Mouse (Mus musculus) hindbrain, embryonic 11.5 days (tissue): ENCODE data around the gene Myh7. TPM values are rescaled to one million over a fixed set of nuclear protein-coding genes. Genes with fewer than 3 reads are reported as not detected.
"Not testable (repeated sequence)": the region's sequence is repeated elsewhere in the genome, so short reads cannot be mapped to it uniquely, and the experiment has no call there.

Experiments used
- ATAC-seq: fragments of 200-750 bp; cut with Nextera tagmentation; 2 replicates; pipeline ENCODE4 v1.8.0; 2017; ENCODE audit warnings: mild to moderate bottlenecking, moderate TSS enrichment, moderate library complexity; ENCODE audit not compliant: low FRiP score
- DNase-seq: peaks from one replicate; pipeline ENCODE4 v3.0.0-alpha.2; 2015; ENCODE audit warnings: low spot score
- H3K27ac ChIP-seq: fragments of 300-500 bp; sonication (generic); 2 replicates; pipeline ENCODE4 v1.5.1; 2014; ENCODE audit warnings: mild to moderate bottlenecking, low read depth, low read length
- H3K27me3 ChIP-seq: fragments of 300-500 bp; sonication (generic); 2 replicates; pipeline ENCODE4 v1.6.1; 2014; ENCODE audit warnings: mild to moderate bottlenecking, low read length, moderate library complexity, mixed read lengths; ENCODE audit not compliant: control insufficient read depth, insufficient read depth
- H3K36me3 ChIP-seq: fragments of 300-500 bp; sonication (generic); 2 replicates; pipeline ENCODE4 v1.6.1; 2014; ENCODE audit warnings: mild to moderate bottlenecking, low read length, moderate library complexity, mixed read lengths; ENCODE audit not compliant: control insufficient read depth, insufficient read depth
- H3K4me1 ChIP-seq: fragments of 300-500 bp; sonication (generic); replicated peaks from 2 replicates; pipeline ENCODE4 v1.6.1; 2014; ENCODE audit warnings: low read length, mixed read lengths; ENCODE audit not compliant: control insufficient read depth, insufficient read depth
- H3K4me2 ChIP-seq: fragments of 300-500 bp; sonication (generic); replicated peaks from 2 replicates; pipeline ENCODE4 v1.6.1; 2014; ENCODE audit warnings: mild to moderate bottlenecking, low read depth, low read length
- H3K4me3 ChIP-seq: fragments of 300-500 bp; sonication (generic); 2 replicates; pipeline ENCODE4 v1.5.1; 2014; ENCODE audit warnings: low read depth, low read length
- H3K9ac ChIP-seq: fragments of 300-500 bp; sonication (generic); 2 replicates; pipeline ENCODE4 v1.6.1; 2014; ENCODE audit warnings: low read depth, low read length
- H3K9me3 ChIP-seq: fragments of 300-500 bp; sonication (generic); 2 replicates; pipeline ENCODE4 v1.6.1; 2016; ENCODE audit warnings: low read length; ENCODE audit not compliant: control insufficient read depth
- WGBS: fragments of 180-500 bp; shearing (Covaris S2); extraction: QIAGEN DNeasy Blood & Tissue Kit; methylation state at CpG from one replicate; pipeline ENCODE4 v1.1.7; 2014; 5-methylcytosine and 5-hydroxymethylcytosine counted together
- polyA plus RNA-seq: library from polyadenylated mRNA; unstranded; fragments of >200 nt; fragmentation: Nextera tagmentation; extraction: Ambion mirVana; gene quantifications from 2 replicates; pipeline ENCODE4 v1.2.1, GENCODE M21; 2014

The Myh7 gene
- polyA plus RNA-seq, 1 experiment from 2014 or later: 1.8 TPM

- not testable (repeated sequence) for DNase-seq, H3K27me3 ChIP-seq, H3K9me3 ChIP-seq, H3K4me2 ChIP-seq, H3K27ac ChIP-seq, H3K36me3 ChIP-seq, H3K4me3 ChIP-seq, H3K9ac ChIP-seq, ATAC-seq, H3K4me1 ChIP-seq
- WGBS: 83% methylated on average over 8 of the region's 11 CpGs
These were observed 47.4 kb downstream of the Myh7 start for GRCm38 (mm10) chr14:54947008-54947407.

GRCm38 (mm10) chr14:54945975-54946704, 48.3 kb downstream of the Myh7 start:
- H3K9ac ChIP-seq: no peak overlapping the region
- H3K4me2 ChIP-seq: no peak overlapping the region
- no peak for DNase-seq
- H3K9me3 ChIP-seq: no peaks in the 10 kb centered on the region
- no peaks in the 10 kb centered on the region for H3K36me3 ChIP-seq
- no peak for ATAC-seq
- no peaks in the 10 kb centered on the region for H3K4me1 ChIP-seq
- no peak overlapping the region for H3K4me3 ChIP-seq
- WGBS: 84% methylated on average over 19 of the region's 19 CpGs
- no peaks in the 10 kb centered on the region for H3K27me3 ChIP-seq
- H3K27ac ChIP-seq: no peak overlapping the region

GRCm38 (mm10) chr14:54944939-54945338, 49.5 kb downstream of the Myh7 start:
- H3K4me2 ChIP-seq: no peak overlapping the region
- ATAC-seq (no peak), DNase-seq (no peak)
- H3K4me3 ChIP-seq: no peak overlapping the region
- WGBS: 67% methylated on average over 2 of the region's 2 CpGs
- H3K4me1 ChIP-seq: no peaks in the 10 kb centered on the region
- no peaks in the 10 kb centered on the region for H3K9me3 ChIP-seq
- H3K27me3 ChIP-seq: no peaks in the 10 kb centered on the region
- no peaks in the 10 kb centered on the region for H3K36me3 ChIP-seq
- H3K27ac ChIP-seq: no peak overlapping the region
- H3K9ac ChIP-seq: no peak overlapping the region

DNA sequence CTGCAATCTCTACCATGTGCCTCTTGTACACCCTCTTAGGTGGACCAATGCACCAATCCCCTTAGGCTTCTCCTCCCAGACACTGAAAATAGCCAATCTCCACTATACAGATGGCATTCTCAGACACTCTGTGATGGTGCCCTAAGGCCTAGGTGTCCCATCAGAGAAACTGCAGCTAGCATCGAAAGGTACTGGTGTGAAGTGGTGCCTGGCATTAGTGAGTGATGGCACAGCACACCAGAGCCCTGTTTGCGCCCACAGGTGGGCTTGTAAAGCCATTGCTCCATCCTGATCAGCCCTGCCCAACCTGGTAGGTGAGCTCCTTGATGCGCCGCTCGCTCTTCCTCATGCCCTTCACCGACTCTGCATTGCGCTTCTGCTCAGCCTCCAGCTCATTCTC, 50.5 kb downstream of the Myh7 start:
- H3K27me3 ChIP-seq: no peaks in the 10 kb centered on the region
- H3K4me2 ChIP-seq: no peak overlapping the region
- 92% methylated on average over 7 of the region's 7 CpGs for WGBS
- H3K4me1 ChIP-seq: no peaks in the 10 kb centered on the region
- DNase-seq: no peak
- no peak for ATAC-seq
- no peak overlapping the region for H3K9ac ChIP-seq
- H3K4me3 ChIP-seq: no peak overlapping the region
- no peak overlapping the region for H3K27ac ChIP-seq
- H3K36me3 ChIP-seq: no peaks in the 10 kb centered on the region
- no peaks in the 10 kb centered on the region for H3K9me3 ChIP-seq

DNA sequence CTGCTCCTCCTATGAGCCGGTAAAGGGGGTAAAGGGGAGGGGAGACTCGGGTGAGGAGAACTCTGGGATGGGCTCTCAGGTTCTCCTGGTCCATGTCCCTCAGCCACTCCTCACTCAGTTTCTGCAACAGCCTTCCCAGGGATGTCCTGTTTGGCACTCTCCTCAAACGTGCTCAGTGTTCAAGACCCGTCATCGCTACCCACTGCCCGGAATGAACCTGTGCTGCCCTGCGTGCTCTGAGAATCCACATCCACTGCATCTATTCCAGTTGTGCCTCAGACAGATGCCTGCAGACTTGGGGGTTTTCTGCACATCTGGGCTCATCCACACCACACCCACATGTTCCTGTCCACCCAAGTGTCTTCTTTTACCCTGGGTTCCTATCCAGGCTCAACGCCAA, 51.9 kb downstream of the Myh7 start:
- Histone ChIP-seq H3K4me2 (no peak overlapping the region), H3K27me3 (no peaks in the 10 kb centered on the region), H3K4me1 (no peaks in the 10 kb centered on the region), H3K36me3 (no peaks in the 10 kb centered on the region), H3K27ac (no peak overlapping the region), H3K4me3 (no peak overlapping the region), H3K9me3 (no peaks in the 10 kb centered on the region), H3K9ac (no peak overlapping the region)
- DNase-seq: no peak
- ATAC-seq: no peak
- 92% methylated on average over 8 of the region's 8 CpGs for WGBS

GRCm38 (mm10) chr14:54941024-54941978, 53.1 kb downstream of the Myh7 start:
- Histone ChIP-seq H3K4me2 (no peak overlapping the region), H3K27ac (no peak overlapping the region), H3K9ac (no peak overlapping the region), H3K4me3 (no peak overlapping the region), H3K9me3 (no peaks in the 10 kb centered on the region), H3K27me3 (no peaks in the 10 kb centered on the region), H3K4me1 (peaks cover 1% of the 10 kb centered on the region; the same call in 1 of the 2 replicates), H3K36me3 (no peaks in the 10 kb centered on the region)
- ATAC-seq (no peak), DNase-seq (no peak)
- 67% methylated on average over 13 of the region's 13 CpGs for WGBS

DNA sequence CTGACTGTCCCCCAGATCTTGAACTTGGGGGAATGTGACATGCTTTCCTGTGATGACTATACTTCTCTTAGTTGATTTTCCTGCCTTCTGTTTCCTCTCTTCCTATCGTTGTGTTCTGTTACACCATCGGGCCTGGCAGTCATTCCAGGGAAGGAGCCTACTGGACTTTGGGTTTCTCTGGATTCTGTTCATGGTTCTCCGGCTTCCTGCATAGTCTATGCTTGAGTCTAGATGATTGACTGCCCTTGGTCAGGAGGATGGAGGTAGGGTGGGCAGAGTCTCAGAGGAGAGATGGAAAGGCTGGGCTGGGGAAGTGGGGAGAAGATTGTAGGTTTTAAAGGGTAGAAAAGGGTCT, 54.3 kb downstream of the Myh7 start:
- 83% methylated on average over 3 of the region's 3 CpGs for WGBS
- H3K27ac ChIP-seq: no peak overlapping the region
- no peak for ATAC-seq
- H3K9ac ChIP-seq: no peak overlapping the region
- H3K9me3 ChIP-seq: no peaks in the 10 kb centered on the region
- no peak for DNase-seq
- H3K4me1 ChIP-seq: peaks cover 3% of the 10 kb centered on the region; the same call in 1 of the 2 replicates
- H3K4me2 ChIP-seq: no peak overlapping the region
- no peaks in the 10 kb centered on the region for H3K36me3 ChIP-seq
- H3K4me3 ChIP-seq: no peak overlapping the region
- no peaks in the 10 kb centered on the region for H3K27me3 ChIP-seq

- peaks cover 3% of the 10 kb centered on the region; the same call in 1 of the 2 replicates for H3K4me1 ChIP-seq
- no peak overlapping the region for H3K4me2 ChIP-seq
- H3K27me3 ChIP-seq: no peaks in the 10 kb centered on the region
- DNase-seq: peak; percentile 75
- no peak overlapping the region for H3K27ac ChIP-seq
- no peak overlapping the region for H3K9ac ChIP-seq
- H3K36me3 ChIP-seq: no peaks in the 10 kb centered on the region
- H3K4me3 ChIP-seq: no peak overlapping the region
- no peaks in the 10 kb centered on the region for H3K9me3 ChIP-seq
- WGBS: 52% methylated on average over 12 of the region's 12 CpGs
- no peak for ATAC-seq
These were observed 54.8 kb downstream of the Myh7 start for GRCm38 (mm10) chr14:54939434-54940175.
